Mouse (Mus musculus): ENCODE measurements around the gene Lgr6. TPM values are rescaled to one million over a fixed set of nuclear protein-coding genes. Genes with fewer than 3 reads are reported as not detected.
"Not testable (repeated sequence)": the region's sequence is repeated elsewhere in the genome, so short reads cannot be mapped to it uniquely, and the experiment has no call there.

Lgr6 gene
- polyA plus RNA-seq, 1 experiment from 2014 or later: 1.8 TPM

DNA sequence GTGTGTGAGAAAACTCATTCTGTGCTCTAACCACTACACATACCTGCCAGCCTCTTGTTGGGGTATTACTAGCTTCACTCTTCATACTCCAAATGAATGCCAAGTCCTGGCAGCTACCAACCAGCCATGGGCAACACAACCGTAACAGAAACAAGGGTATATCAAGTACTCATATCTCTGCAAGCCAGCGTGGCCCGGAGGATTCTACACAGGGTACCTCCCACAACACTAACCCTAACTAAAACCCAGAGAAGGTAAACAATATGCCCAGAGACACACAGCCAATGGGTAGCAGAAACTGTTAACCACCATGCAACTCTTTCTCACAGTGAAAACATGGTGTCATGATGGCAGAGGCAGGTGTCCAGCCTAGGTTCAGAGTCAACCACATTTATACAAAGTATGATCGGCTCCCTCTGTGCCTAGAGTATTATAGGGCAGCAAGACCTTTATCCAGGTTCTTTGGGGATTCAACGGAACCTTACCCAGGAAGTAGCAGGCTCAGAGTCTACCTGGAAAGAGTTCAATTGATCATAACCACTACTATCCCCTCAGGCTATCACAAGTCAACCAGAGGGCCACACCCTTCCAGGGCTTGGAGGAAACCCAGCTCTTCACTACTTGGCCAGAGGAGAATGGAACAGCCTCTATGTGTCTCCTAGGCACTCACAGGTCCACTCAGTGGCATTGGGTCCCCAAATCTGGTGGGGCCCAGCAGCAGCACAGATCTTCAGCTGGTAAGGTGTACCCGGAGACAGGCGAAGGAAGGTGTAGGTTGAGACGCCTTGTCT is 19.7 kb upstream of the Lgr6 start:
- Histone ChIP-seq H3K36me3 (ENCODE audit: control insufficient read depth, insufficient read depth, low read length) (no peaks in the 10 kb centered on the region), H3K4me3 (ENCODE audit: low read depth, low read length) (no peak overlapping the region), H3K4me1 (ENCODE audit: control insufficient read depth, insufficient read depth, low read length) (0 out of 2 replicates have a peak, but pooled peaks cover 7% of the 10 kb centered on the region), H3K27ac (ENCODE audit: low read length) (no peak overlapping the region), H3K4me2 (replicated peaks; ENCODE audit: low read depth, low read length) (no peak overlapping the region), H3K9me3 (ENCODE audit: control insufficient read depth, low read depth, low read length) (no peaks in the 10 kb centered on the region), H3K27me3 (ENCODE audit: control insufficient read depth, insufficient read depth, low read length) (no peaks in the 10 kb centered on the region), H3K9ac (replicated peaks; ENCODE audit: low read depth, low read length) (no peak overlapping the region)
- WGBS: 93% methylated on average over 8 of the region's 8 CpGs
- ATAC-seq (ENCODE audit: insufficient number of reproducible peaks, insufficient read depth, low FRiP score, low read depth): no peak

DNA sequence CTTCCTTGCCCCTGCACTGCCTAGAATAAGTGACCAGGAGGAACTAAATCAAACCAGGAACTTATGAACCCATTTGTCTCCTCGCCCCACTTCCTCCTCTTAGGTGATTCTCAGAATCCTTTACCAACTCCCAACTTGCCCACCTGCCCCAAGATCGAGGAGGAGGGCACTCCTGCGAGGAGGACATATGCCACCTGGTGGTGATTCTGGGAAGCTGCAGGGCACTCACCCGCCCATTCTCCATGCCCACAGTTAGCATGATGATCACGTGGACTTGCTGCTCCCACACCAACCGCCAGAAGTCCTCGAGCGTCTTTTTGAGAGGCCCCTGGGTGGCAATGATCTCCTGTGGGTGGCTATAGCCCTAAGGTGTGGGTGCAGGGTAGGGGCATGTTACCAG is 7.6 kb upstream of the Lgr6 start:
- Histone ChIP-seq H3K9me3 (ENCODE audit: control insufficient read depth, low read depth, low read length) (no peaks in the 10 kb centered on the region), H3K4me2 (replicated peaks; ENCODE audit: low read depth, low read length) (no peak overlapping the region), H3K4me1 (ENCODE audit: control insufficient read depth, insufficient read depth, low read length) (no peaks in the 10 kb centered on the region), H3K36me3 (ENCODE audit: control insufficient read depth, insufficient read depth, low read length) (no peaks in the 10 kb centered on the region), H3K4me3 (ENCODE audit: low read depth, low read length) (no peak overlapping the region), H3K27me3 (ENCODE audit: control insufficient read depth, insufficient read depth, low read length) (no peaks in the 10 kb centered on the region), H3K9ac (replicated peaks; ENCODE audit: low read depth, low read length) (no peak overlapping the region), H3K27ac (ENCODE audit: low read length) (no peak overlapping the region)
- ATAC-seq (ENCODE audit: insufficient number of reproducible peaks, insufficient read depth, low FRiP score, low read depth): no peak
- 7% methylated on average over 8 of the region's 8 CpGs for WGBS

DNA sequence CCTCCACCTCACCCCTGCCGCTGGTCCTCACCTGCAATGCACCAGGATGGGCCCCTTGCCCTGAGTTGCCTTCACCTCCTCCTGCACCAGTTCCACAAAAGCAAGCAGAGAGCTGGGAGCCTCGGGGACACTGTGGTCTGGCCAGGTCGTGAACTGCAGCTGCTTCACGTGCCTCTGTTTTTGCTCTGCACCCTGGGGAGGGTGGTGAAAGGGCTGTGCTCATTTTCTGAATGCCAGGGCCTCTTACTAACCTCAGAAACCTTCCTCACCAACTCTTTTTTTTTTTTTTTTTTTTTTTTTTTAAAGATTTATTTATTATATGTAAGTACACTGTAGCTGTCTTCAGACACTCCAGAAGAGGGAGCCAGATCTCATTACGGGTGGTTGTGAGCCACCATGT is 6.2 kb upstream of the Lgr6 start:
- H3K9me3 ChIP-seq (ENCODE audit: control insufficient read depth, low read depth, low read length); H3K27ac ChIP-seq (ENCODE audit: low read length); H3K4me2 ChIP-seq (replicated peaks; ENCODE audit: low read depth, low read length); H3K9ac ChIP-seq (replicated peaks; ENCODE audit: low read depth, low read length); H3K4me3 ChIP-seq (ENCODE audit: low read depth, low read length); ATAC-seq (ENCODE audit: insufficient number of reproducible peaks, insufficient read depth, low FRiP score, low read depth); H3K4me1 ChIP-seq (ENCODE audit: control insufficient read depth, insufficient read depth, low read length); H3K27me3 ChIP-seq (ENCODE audit: control insufficient read depth, insufficient read depth, low read length); H3K36me3 ChIP-seq (ENCODE audit: control insufficient read depth, insufficient read depth, low read length): not testable (repeated sequence)
- WGBS: 50% methylated on average over 4 of the region's 5 CpGs

DNA sequence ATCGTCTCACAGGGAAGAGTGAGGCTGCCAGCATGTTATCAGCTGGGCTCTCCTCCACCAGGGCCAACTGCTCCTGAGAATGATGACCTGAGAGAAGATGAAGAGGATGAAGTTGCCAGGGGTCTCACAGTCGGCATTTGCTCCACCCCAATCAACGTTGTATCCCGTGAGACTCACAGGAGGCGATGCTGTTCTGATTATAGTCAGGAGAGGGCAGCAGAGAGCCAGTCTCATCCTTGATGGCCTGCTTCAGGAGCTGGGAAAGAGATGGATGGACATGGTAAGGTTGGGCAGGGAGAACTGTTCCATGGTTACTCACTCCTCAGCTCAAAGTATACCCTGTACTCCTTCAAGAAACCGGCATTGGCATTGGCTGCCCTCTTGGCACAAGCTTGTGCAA is 5.0 kb upstream of the Lgr6 start:
- H3K36me3 ChIP-seq (ENCODE audit: control insufficient read depth, insufficient read depth, low read length): no peaks in the 10 kb centered on the region
- H3K27ac ChIP-seq (ENCODE audit: low read length): no peak overlapping the region
- 18% methylated on average over 6 of the region's 6 CpGs for WGBS
- no peak overlapping the region for H3K4me3 ChIP-seq (ENCODE audit: low read depth, low read length)
- no peak for ATAC-seq (ENCODE audit: insufficient number of reproducible peaks, insufficient read depth, low FRiP score, low read depth)
- peaks cover 7% of the 10 kb centered on the region; the same call in 1 of the 2 replicates for H3K27me3 ChIP-seq (ENCODE audit: control insufficient read depth, insufficient read depth, low read length)
- H3K4me2 ChIP-seq (replicated peaks; ENCODE audit: low read depth, low read length): no peak overlapping the region
- H3K9ac ChIP-seq (replicated peaks; ENCODE audit: low read depth, low read length): no peak overlapping the region
- H3K4me1 ChIP-seq (ENCODE audit: control insufficient read depth, insufficient read depth, low read length): peaks cover 3% of the 10 kb centered on the region; the same call in 1 of the 2 replicates
- H3K9me3 ChIP-seq (ENCODE audit: control insufficient read depth, low read depth, low read length): no peaks in the 10 kb centered on the region

DNA sequence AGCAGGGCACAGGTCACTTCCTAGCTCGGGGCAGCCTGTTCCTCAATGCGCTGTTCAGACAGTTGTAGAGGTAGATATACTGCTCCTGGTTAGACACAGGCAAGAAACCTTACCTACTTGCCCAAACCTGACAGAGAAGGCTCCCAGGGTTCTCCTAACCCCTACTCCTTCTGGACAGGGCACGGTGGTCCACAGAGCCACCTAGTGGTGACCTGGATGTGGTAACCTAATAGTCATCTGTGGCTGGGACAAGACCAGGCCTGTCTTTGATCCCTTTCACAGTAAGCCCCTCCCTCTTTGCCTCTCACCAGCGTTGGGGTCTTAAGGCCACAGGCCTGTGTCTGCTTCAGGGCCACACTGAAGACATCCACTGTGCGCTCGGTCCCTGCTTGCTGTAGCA is 3.5 kb upstream of the Lgr6 start:
- Histone ChIP-seq H3K4me2 (replicated peaks; ENCODE audit: low read depth, low read length) (no peak overlapping the region), H3K27me3 (ENCODE audit: control insufficient read depth, insufficient read depth, low read length) (peaks cover 19% of the 10 kb centered on the region), H3K4me3 (ENCODE audit: low read depth, low read length) (no peak overlapping the region), H3K9me3 (ENCODE audit: control insufficient read depth, low read depth, low read length) (no peaks in the 10 kb centered on the region), H3K27ac (ENCODE audit: low read length) (no peak overlapping the region), H3K4me1 (ENCODE audit: control insufficient read depth, insufficient read depth, low read length) (peaks cover 3% of the 10 kb centered on the region; the same call in 1 of the 2 replicates), H3K9ac (replicated peaks; ENCODE audit: low read depth, low read length) (no peak overlapping the region), H3K36me3 (ENCODE audit: control insufficient read depth, insufficient read depth, low read length) (no peaks in the 10 kb centered on the region)
- 43% methylated on average over 6 of the region's 6 CpGs for WGBS
- no peak for ATAC-seq (ENCODE audit: insufficient number of reproducible peaks, insufficient read depth, low FRiP score, low read depth)

DNA sequence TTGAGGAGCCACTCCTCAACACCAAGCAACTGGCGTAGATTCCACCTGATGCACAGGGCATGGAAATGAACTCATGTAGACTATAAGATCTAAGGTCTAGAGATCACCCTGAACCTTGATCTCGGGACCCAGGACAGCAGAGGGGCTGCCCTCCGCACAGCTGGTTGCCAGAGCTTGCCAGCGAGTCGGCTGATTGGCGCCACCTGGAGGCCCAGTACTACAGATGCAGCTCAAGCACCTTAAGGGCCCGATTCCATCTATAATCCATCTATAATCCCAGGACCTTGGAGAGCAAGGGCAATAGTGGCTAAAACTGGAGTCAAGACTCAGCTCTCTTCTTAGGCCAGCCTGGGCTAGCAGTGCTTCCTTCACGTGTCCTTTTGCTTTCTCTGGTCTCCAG is 875 bp upstream of the Lgr6 start:
- no peak overlapping the region for H3K9ac ChIP-seq (replicated peaks; ENCODE audit: low read depth, low read length)
- peak overlapping the region; percentile 63 for H3K4me2 ChIP-seq (replicated peaks; ENCODE audit: low read depth, low read length)
- H3K36me3 ChIP-seq (ENCODE audit: control insufficient read depth, insufficient read depth, low read length): no peaks in the 10 kb centered on the region
- no peak for ATAC-seq (ENCODE audit: insufficient number of reproducible peaks, insufficient read depth, low FRiP score, low read depth)
- 2% methylated on average over 8 of the region's 8 CpGs for WGBS
- peak overlapping the region; percentile 42; the same call in 1 of the 2 replicates for H3K4me3 ChIP-seq (ENCODE audit: low read depth, low read length)
- no peak overlapping the region for H3K27ac ChIP-seq (ENCODE audit: low read length)
- H3K27me3 ChIP-seq (ENCODE audit: control insufficient read depth, insufficient read depth, low read length): peaks cover 23% of the 10 kb centered on the region
- peaks cover 3% of the 10 kb centered on the region; the same call in 1 of the 2 replicates for H3K4me1 ChIP-seq (ENCODE audit: control insufficient read depth, insufficient read depth, low read length)
- no peaks in the 10 kb centered on the region for H3K9me3 ChIP-seq (ENCODE audit: control insufficient read depth, low read depth, low read length)

DNA sequence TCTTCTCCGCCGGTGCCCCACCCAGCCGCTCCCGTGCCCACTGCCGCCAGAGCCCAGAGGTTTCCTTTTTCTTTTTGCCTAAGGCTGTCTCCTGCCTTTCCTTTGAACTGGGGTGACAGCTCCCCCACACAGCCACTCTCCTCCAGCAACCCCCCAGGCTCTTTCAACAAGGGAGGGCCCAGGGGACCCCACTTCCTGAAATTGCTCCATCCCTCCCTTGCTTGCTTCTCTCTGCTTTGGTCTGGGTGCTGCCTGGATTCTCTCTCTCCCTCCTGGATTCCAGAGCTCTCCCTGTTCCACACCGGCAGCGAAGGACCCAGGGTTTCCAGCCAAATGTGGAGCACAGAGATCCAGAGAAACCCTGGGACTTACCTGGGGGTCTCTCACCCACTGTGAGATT is 4.7 kb downstream of the Lgr6 start:
- ATAC-seq (ENCODE audit: insufficient number of reproducible peaks, insufficient read depth, low FRiP score, low read depth): no peak
- no peaks in the 10 kb centered on the region for H3K36me3 ChIP-seq (ENCODE audit: control insufficient read depth, insufficient read depth, low read length)
- no peak overlapping the region for H3K27ac ChIP-seq (ENCODE audit: low read length)
- WGBS: 54% methylated on average over 7 of the region's 7 CpGs
- H3K9ac ChIP-seq (replicated peaks; ENCODE audit: low read depth, low read length): no peak overlapping the region
- H3K4me2 ChIP-seq (replicated peaks; ENCODE audit: low read depth, low read length): no peak overlapping the region
- H3K4me3 ChIP-seq (ENCODE audit: low read depth, low read length): no peak overlapping the region
- no peaks in the 10 kb centered on the region for H3K9me3 ChIP-seq (ENCODE audit: control insufficient read depth, low read depth, low read length)
- peaks cover 3% of the 10 kb centered on the region; the same call in 1 of the 2 replicates for H3K4me1 ChIP-seq (ENCODE audit: control insufficient read depth, insufficient read depth, low read length)
- peaks cover 18% of the 10 kb centered on the region for H3K27me3 ChIP-seq (ENCODE audit: control insufficient read depth, insufficient read depth, low read length)

DNA sequence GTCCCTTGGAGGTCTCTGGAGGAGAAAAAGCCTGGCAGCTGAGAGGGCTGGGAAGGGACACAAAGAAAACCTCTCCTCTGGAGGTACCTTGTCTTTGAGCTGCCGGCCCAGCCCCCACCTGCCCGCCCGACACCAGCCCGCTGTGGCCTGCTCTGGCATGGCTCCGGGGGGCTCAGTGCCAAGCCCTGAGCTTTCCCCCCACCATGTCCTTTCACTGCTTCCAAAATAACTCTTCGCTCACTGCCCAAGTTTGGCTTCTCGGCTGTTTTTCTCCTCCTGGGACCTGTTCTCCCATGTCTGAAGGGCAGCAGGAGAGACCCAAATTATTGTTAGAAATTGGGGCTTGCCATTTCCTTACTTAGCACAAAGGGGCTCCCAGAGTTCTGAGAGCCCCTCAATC is 6.6 kb downstream of the Lgr6 start:
- Histone ChIP-seq H3K4me3 (ENCODE audit: low read depth, low read length) (no peak overlapping the region), H3K9me3 (ENCODE audit: control insufficient read depth, low read depth, low read length) (no peaks in the 10 kb centered on the region), H3K36me3 (ENCODE audit: control insufficient read depth, insufficient read depth, low read length) (no peaks in the 10 kb centered on the region), H3K4me2 (replicated peaks; ENCODE audit: low read depth, low read length) (no peak overlapping the region), H3K27me3 (ENCODE audit: control insufficient read depth, insufficient read depth, low read length) (peaks cover 2% of the 10 kb centered on the region; the same call in 1 of the 2 replicates), H3K9ac (replicated peaks; ENCODE audit: low read depth, low read length) (no peak overlapping the region), H3K27ac (ENCODE audit: low read length) (no peak overlapping the region), H3K4me1 (ENCODE audit: control insufficient read depth, insufficient read depth, low read length) (0 out of 2 replicates have a peak, but pooled peaks cover 3% of the 10 kb centered on the region)
- ATAC-seq (ENCODE audit: insufficient number of reproducible peaks, insufficient read depth, low FRiP score, low read depth): no peak
- 87% methylated on average over 7 of the region's 7 CpGs for WGBS

DNA sequence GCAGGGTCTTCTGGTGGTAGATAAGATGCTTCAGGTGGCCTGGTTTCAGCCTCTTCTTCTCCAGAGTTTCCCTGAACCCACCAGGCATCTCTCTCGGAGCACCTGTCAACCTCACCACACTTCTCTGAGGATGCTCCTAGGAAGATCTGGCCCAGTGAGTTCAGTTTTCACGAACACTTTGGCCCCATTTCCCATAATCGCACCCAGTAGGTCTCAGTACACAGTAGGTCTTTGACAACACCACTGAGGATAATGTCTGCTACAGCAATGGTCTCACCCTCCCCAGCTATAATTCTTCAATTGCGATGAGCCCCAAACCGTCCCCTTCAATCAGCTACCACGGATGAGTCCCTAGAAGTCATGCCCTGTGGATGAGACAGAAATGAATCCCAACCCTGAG is 7.6 kb downstream of the Lgr6 start:
- Histone ChIP-seq H3K27me3 (ENCODE audit: control insufficient read depth, insufficient read depth, low read length) (no peaks in the 10 kb centered on the region), H3K4me2 (replicated peaks; ENCODE audit: low read depth, low read length) (no peak overlapping the region), H3K9me3 (ENCODE audit: control insufficient read depth, low read depth, low read length) (no peaks in the 10 kb centered on the region), H3K9ac (replicated peaks; ENCODE audit: low read depth, low read length) (no peak overlapping the region), H3K4me3 (ENCODE audit: low read depth, low read length) (no peak overlapping the region), H3K4me1 (ENCODE audit: control insufficient read depth, insufficient read depth, low read length) (0 out of 2 replicates have a peak, but pooled peaks cover 3% of the 10 kb centered on the region), H3K36me3 (ENCODE audit: control insufficient read depth, insufficient read depth, low read length) (no peaks in the 10 kb centered on the region), H3K27ac (ENCODE audit: low read length) (no peak overlapping the region)
- WGBS: 92% methylated on average over 6 of the region's 6 CpGs
- no peak for ATAC-seq (ENCODE audit: insufficient number of reproducible peaks, insufficient read depth, low FRiP score, low read depth)

Data from stomach, embryonic 14.5 days (tissue).